Mouse (Mus musculus): Measurements from ENCODE around the gene Dusp15.

Dusp15 gene

DNA sequence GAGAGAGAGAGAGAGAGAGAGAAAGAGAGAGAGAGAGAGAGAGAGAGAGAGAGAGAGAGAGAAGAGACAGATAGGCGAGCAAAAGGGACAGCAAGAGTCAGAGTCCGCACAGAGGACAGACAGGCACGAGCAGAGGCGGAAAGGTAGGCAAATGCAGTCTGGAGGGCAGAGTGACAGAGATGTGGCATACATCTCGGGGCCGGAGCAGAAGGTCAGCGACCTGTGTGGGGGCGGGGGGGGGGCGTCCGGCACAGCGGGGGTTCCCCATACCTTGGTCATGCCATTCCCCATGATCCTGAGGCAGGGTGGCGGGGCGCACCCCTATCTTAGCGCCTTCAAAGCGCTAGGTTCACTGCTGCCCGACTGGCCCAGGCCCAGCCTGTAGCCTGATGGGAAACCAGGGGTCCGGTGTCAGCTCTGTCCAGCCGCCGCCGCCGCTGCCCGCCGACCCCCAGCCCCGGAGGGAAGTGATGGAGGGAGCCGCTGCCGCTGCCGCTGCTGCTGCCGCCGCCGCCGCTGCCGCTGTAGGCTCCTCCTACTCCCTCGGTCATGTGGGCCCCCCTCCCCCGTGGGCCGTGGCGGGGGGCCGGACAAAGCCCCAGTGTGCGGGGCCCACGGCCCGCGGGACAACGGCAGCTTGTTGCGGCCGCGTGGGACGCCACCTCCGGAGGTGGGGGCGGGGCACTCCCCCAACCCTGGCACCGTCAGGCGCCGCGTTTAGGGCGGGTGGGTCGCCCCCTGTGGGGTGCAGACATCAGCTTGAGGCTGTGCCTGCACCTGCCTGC, at the start of gene Dusp15:
TSS of gene Dusp15 (minus strand) at position 634 of the 785 bp plus-strand sequence.
- peak; percentile 25 to 63 for DNase-seq (ENCODE audit: low spot score in 2 of 2)

DNA sequence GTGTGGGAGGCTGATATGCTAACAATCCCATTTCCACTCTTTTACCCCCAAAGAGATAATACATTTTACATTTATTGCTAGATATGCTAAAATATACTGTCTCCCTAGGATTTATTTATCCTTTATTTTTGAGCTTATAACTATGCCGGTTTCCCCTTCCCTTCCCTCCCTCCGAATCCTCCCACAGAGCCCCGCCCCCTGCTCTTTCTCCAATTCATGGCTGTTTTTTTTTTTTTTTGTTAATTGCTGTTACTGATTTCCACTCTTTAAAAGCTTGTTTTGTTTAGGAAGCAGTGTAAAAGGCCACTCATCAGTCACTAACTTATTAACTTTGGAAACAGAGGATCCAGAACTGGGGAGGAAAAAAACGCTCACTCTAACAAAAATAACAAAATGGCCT, 45.5 kb upstream of the Dusp15 start:
- DNase-seq (ENCODE audit: low spot score in 2 of 2), result no peak

DNA sequence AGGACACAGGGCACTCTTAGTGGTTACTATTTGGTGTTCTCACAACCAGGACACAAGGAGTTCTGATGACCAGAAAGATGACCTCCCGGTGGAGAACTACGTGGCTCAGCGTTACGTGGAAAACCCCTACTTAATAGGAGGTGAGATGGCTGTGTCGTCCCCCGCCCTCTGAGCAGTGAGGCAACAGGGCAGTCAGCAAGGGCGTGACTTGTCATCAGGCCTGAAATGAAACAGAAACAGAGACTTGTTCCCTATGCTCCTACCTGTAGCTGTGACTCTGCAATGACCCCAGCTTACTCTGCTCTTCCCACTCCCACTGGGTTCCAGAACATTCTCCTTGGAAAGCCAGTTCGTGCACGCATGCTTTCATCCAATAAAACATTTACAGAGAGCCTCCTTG, 40.0 kb upstream of the Dusp15 start:
- DNase-seq (ENCODE audit: low spot score in 2 of 2), result no peak

DNA sequence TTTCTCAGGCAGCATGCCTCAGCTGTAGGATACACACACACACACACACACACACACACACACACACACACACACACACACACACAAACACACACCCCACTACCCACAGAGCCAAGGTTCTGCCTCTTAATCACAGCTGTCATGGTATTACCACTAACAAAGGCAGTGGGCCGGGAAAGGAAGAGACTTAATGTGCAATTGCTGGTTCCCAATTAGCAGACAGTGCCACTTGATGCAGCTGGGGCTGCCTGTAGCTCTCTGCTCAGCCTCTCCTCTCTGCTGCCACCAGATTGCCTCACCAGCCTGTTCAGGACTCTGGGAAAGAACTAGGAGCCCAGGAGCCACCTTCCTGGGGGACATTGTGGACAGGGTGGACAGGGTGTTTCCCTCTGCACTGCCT, 34.1 kb upstream of the Dusp15 start:
- DNase-seq (ENCODE audit: low spot score in 2 of 2), result peak in 1 of 2 experiments; percentile 52

DNA sequence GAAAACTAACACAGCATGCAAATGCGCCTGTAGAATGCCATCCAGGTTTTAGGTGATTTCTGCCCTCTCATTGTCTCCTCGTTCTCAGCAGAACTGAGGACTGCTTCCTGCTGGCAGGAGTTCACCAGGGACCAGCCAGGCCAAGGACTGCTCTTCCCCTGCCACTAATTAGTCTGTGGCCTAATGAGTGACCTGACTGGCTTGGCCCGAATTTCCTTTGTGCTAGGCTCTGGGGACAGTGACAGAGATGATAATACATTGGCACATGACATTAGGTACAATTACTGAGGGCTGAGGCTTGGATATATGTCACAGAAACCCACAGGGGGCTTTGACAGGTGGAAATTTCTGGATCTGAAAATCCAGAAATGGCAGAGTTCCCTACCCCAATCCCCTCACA, 25.5 kb upstream of the Dusp15 start:
- DNase-seq (ENCODE audit: low spot score in 2 of 2), result no peak

DNA sequence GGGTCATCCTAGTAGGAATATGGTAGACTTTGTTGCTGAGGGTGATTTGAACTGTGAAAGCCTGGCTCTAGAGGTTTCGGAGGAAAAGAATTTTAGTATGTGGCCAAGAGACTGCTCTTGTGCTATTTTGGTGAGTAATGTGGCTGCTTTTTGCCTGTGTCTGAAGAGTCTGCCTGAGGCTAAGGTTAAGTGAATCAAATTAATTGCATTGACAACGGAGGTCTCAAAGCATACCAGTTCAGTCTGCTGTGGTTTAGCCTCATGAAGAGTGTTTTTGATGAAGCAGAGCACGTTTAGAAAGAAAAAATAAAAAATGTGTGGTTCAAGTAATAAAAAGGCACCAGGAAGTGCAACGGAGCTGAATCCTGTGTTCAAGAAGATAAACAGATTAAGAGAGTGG, 14.1 kb upstream of the Dusp15 start:
- no peak for DNase-seq (ENCODE audit: low spot score in 2 of 2)

DNA sequence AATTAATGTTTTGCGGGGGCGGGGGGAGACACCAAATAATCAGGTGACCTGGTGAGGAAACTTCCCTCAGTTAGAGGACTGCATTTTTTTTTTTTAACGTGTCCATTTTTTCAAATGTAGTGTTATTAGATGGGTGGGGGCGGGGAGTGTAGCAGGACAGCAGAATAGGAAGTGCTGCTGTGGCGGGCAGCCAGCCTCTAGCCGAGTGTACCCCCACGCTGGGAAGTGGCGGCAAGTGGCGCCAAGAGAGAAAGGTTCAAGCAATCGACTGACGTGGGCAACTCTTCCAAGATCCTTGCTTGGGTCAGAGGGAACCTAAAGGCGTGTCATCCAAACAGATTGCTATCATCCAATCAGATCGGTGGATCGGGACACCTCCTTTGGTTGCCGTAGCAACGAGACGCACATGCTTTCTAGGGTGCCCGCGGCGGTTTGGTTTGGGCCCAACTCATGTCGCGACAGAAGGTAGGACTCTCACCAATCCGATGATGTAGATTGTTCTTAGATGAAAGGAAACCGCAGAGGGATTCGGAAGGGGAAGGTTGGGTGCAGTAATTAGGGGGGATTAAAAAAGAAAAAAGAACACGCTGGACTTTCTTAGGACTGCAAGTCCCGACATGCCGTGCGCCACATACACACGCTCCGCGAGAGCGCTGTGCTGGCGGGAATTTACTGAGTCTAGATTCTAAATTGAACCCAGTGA, 10.7 kb upstream of the Dusp15 start, which contains the start of gene Ttll9:
TSS of gene Ttll9 (plus strand) at position 395 of the 703 bp plus-strand sequence.
- DNase-seq (ENCODE audit: low spot score in 2 of 2), result peak; percentile 73 to 89

DNA sequence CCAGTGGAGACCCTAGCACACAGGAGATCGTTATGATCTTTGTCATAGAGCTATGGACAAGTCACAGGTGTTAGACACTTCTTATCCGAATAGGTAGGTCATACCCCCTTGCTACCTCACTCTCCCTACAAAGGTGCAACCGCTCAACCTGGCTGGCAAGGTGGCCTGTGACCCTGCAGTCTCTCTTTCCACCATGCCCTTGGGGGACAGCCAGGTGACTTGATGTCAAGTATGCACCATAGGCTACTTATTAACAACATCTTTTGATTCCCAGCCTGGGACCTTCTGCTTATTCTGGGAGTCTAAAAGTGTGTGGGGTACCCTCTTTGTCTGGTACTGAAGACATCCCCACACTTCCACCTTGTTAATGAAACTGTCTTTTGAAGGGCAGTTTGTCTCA, 6.6 kb upstream of the Dusp15 start:
- no peak for DNase-seq (ENCODE audit: low spot score in 2 of 2)

DNA sequence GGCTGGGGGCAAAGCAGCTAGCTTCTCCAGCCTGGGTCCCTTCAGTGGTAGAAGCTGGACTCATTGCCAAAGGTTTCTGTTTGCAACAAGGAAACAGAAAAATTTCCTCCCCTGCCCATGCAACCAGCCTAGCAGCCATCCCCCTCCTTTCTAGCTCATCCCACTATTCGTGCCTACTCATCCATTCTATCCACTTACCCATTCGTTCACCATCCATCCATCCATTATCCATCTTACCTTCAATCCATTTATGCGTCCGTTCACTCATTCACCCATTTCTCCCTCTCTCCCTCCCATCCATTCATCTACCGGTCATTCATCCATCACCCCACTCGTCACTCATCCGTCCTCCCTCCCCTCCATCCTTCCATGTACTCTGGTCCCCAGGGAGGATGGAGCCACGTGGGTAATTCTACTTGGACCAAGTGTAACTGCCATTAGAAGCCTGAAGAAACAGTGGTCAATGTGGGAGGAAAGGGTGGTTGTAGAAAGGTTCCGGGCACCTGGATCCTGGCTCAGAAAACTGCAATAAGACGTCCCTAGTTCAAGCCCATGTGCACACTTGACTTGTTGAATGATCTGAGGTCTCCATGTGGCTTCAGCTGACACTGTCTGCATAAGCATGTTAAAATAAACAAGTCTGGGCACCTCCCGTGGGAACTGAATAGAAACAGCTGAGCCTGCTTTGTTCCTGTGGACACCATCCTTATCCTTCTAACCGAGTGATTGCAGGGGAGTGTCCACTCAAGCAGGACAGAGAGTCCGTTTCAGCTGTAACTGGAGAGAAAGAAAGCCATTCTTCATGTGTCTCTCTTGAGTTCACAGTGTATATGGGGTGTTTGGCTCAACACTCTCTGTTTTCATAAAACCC, 587 bp upstream of the Dusp15 start:
- DNase-seq (ENCODE audit: low spot score in 2 of 2), result no peak

DNA sequence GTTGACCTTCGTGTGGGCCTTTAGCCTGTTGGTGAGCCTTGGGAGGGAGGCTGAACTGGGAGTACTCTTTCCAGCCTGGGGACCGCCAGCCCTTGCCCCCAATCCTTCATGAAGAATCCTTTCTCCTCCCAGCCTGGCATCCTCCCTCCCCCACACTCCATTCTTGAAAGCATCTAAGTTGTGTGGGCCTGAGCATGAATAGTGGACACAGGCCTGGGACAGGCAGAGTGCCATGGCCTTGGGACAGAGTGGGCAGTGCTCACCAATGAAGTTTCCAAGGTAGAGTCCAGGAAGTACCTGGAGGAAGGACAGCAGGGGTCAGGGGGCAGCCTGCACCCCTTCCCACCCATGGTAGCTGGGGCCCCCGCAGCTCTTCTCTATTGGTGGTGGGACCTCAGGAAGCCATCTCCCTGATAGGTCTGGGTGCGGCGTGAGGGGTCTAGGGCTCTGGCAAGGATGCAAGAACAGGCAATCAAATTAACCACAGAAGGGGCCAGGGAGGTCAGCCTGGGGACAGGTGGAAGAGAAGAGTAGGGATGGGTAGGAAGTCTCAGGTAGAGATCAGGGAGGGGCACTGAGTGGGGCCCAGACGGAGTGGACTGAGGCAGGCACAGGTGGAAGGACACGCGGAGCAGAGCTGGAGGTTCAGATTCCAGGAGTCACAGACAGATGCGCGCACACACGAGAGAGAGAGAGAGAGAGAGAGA, 987 bp downstream of the Dusp15 start:
- no peak for DNase-seq (ENCODE audit: low spot score in 2 of 2)

DNA sequence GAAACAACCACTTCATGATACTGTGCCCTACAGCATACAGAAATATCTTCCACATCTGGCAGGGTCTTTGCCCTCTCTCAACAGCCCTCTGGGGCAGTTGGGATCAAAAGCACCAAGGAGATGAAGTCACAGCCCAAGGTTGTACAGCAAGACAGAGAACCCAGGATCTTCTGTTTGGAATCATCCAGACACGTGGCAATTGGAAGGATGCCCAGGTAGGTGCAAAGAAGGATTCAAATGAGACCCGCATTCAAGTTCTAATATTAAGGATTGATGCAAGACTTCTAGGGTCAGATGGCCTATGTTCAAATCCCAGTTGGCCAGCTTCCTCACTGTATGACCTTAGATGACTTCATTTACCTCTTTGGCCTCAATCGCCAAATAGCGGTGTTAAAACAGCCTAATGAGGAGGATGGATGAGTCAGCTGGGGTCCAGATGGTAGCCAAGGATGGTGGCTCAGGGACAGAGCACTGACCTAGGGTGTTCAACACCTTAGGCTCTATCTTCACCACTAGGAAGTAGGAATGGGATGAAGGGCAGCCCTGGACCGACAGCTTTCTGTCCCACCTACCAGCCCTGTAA, 3.0 kb downstream of the Dusp15 start:
- DNase-seq (ENCODE audit: low spot score in 2 of 2), result no peak

DNA sequence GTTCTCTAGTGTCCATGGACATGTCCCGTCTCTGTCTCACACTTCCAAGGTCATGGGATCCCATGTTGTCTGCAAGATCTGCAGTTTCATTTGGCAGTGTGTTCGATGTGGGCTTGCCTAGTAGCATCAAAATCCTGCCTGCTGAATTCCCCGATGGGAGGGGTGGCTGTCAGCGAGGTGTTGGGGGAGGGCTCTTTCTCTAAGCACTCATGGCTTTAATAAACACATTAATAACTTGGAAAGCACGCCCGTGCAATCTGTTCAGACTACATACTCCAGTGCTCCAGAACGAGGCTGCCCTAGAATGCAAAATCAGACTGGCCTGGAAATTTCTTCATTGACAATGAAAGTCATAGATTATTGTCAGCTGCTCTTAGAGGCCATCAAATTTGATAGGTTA, 4.4 kb downstream of the Dusp15 start:
- DNase-seq (ENCODE audit: low spot score in 2 of 2), result no peak

DNA sequence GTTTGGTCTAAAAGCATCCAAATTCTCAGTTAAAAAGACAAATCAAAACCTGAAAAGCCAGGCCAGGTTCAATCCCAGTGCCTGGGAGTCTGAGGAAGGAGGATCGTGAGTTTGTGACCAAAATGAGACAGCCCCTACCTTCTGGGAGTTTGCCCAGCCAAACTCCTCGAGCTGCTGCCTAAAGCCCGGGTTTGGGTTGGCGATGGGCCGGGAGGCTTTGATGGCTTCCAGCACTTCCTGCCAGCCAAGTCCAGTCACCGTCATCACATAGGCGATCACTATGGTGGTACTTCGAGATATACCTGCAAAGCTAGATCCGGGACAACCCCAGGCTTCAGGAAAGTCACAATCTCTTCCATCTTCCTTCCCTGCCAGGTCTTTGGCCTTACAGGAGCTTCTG, 7.5 kb downstream of the Dusp15 start:
- DNase-seq (ENCODE audit: low spot score in 2 of 2), result no peak

DNA sequence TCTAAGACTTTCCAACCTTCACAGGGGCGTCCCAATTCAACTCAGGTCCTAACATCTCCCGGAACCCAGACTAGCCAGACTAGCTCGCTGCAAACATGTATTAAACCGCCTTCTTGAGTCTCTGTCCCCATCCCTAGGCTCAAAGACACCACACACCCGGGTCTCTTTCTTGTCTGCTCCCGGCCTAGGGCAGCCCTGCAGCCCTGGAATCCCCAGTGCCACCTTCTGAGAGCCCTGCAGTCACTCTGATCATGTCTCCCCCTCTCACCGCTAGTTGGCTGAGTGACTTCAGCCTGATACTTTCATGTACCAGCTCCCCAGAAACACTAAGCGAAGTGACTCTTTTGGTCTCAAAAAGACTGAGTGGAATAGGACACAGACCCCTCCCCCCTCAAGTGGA, 7.9 kb downstream of the Dusp15 start:
- no peak for DNase-seq (ENCODE audit: low spot score in 2 of 2)

DNA sequence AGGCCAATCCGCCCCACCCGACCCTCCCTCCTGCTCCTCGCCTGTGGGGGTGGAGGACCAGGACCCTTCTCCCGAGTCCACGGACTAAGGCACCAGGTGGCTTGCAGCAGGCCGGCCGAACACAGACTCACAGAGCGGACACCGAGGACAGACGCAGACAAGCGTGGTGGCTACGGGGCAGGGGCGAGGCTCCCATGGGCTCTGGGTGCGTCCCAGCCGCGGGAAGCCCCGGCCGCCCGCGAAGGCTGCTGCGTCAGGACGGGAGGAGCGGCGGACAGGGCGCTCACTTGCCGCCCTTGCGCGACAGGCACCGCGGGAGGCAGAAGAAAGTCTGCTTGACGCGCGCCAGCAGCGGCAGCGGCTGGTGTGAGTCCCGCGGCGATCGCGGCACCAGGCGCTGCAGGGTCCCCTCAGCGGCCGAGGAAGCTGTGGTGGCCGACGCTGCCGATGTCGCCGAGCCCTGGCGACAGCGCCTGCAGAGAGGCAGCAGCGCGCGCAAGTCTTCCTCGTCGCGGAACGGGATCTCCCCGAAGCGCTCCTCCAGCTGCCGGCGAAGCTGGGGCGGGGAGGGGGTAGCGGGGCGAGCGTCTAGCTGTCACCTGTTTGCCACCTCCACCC, 8.5 kb downstream of the Dusp15 start:
- DNase-seq (ENCODE audit: low spot score in 2 of 2), result no peak

DNA sequence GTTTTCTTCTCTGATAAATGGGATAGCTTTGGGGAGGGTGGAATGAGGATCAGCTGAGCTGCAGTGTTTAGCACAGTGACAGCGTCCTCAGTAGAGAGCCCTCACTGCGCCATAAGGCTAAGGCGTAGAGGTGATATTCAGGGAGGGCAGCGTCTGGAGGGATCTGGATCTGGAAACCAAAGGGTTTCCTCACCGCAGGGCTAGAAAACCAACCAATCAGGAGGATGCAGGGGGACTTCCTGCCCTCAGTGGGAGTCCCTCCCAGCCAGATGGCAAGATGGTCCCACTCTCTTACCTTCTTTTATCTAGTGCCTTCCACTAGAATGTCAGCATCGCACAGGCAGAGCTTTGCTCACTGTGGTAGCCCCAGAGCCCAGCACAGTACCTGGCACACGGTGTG, 9.7 kb downstream of the Dusp15 start:
- DNase-seq (ENCODE audit: low spot score in 2 of 2), result no peak

DNA sequence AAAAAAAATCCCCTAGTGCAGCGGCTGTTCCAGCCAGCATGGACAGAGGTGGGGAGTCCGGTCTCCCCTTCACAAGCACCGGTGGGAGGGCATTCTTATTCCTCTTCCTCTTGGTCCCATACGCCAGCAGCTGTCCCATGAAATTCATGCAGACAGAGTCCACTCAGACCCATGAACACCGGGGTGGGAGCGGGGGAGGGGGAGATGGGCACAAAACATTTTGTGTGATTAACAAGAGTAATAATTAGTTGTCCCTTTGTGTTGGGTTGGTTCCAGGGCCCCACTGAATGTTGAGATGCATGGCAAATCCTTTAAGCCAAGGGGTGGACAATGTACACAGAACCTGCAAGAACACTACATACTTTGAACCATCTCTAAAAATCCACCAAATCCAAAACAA, 10.4 kb downstream of the Dusp15 start:
- DNase-seq (ENCODE audit: low spot score in 2 of 2), result no peak

DNA sequence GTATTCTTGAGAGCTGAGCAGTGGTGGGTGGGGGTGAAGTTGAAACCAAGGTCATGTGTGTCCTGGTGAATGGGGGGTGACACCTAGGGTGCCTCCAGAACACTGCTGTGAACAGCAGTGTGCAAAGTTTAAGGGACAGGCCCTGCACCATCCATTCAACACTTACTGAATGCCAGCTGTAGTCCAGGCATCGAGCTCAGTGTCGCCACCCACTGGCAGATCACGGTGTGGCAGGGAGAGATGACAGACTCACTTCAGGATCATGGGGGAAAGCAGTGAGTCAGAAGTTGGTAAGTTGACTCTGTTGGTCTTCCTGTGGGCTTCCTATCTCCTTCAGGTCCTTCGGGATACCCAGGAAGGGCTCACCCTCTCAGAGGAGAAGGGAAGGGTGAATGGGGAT, 11.7 kb downstream of the Dusp15 start:
- peak in 1 of 2 experiments; percentile 71 for DNase-seq (ENCODE audit: low spot score in 2 of 2)

DNA sequence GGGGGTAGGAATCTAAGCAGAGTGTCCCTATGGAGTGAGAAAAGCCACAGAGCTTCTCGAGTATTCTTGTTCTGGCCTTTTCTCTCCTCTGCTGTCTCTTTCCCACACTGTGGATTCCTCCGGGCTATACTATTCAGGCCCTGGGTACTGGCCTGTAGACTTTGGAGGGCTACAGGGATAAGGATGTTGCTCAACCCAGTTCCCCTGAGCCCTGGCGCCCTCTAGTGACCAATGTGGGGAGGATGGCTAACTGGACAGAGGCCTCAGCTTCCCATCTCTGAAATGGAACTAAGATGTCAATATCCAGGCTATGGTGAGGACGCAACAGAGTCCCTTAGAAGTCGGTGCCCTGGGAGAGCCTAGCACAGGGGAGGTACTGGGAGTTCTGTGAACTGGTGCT, 17.9 kb downstream of the Dusp15 start:
- DNase-seq (ENCODE audit: low spot score in 2 of 2), result peak in 1 of 2 experiments; percentile 44

DNA sequence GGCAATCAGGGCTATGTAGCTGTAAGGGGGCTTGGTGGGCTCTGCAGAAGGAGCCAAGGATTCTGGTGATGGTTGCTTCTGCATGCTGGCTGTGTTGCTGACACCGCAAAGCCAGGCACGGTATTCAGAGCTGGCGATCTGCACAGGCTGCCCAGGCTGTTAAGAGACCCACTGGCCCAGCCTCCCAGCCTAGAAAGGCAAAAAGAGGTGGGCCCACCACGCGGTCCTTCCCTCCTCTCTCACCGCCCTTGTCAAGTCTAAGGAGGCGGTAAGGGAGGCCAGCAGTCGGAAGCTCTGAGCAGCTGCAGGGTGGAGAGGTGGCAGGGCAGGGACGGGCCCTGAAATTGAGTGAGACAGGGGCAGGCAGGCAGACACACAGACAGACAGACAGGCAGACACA, 18.4 kb downstream of the Dusp15 start, which contains the start of gene Foxs1:
TSS of gene Foxs1 (minus strand) at position 161 of the 400 bp plus-strand sequence.
- DNase-seq (ENCODE audit: low spot score in 2 of 2), result no peak
